Mouse (Mus musculus) cerebellum, adult 2 months (tissue): Measurements from ENCODE around the gene Src.

Experiments used
- CTCF ChIP-seq: fragments of 200-500 bp; IDR thresholded peaks from 2 replicates; pipeline ENCODE4 v1.5.1; 2011; ENCODE audit warnings: low read depth, mild to moderate bottlenecking, control low read depth, low read length, moderate library complexity, borderline replicate concordance; ENCODE audit not compliant: insufficient read depth
- POLR2A ChIP-seq: fragments of 200-500 bp; IDR thresholded peaks from 2 replicates; pipeline ENCODE4 v1.6.1; 2011; ENCODE audit warnings: low read length, control low read depth, borderline replicate concordance; ENCODE audit not compliant: insufficient read depth

- TF ChIP-seq POLR2A (no peak), CTCF (no peak)
These were observed 1.3 kb downstream of the Src start for GRCm38 (mm10) chr2:157419506-157419905.
